Mouse (Mus musculus) heart, adult 2 months (tissue): ENCODE measurements around the gene Mllt1.

Experiments
- CTCF ChIP-seq: fragments of 200-600 bp; IDR thresholded peaks from 2 replicates; pipeline ENCODE4 v1.8.1; 2022; ENCODE audit warnings: antibody characterized with exemption, mild to moderate bottlenecking, moderate library complexity
- POLR2A ChIP-seq: fragments of 200-500 bp; IDR thresholded peaks from 2 replicates; pipeline ENCODE4 v1.6.1; 2011; ENCODE audit warnings: mild to moderate bottlenecking, low read depth, low read length, control low read depth; ENCODE audit not compliant: insufficient read depth

GRCm38 (mm10) chr17:56925998-56926397 lies 9.2 kb downstream of the Mllt1 start:
- TF ChIP-seq CTCF (no peak), POLR2A (no peak)
